Comparison of ENCODE assay signal across 32 mouse cellular contexts in genomic region chr5:122414351-122414750, GRCm38 (mm10).
"Had no signal": no experiment of that assay in that cellular context is flagged by ENCODE, and none has a peak within 500 bp of the region (broad histone marks: within the 10 kb centered on the region; RNA-seq: fewer than 3 reads in every experiment).

No protein-coding gene starts in this region.

- ATAC-seq: liver, embryonic 12.5 days; liver, postnatal 0 days; lung, postnatal 0 days; midbrain, embryonic 13.5 days; midbrain, embryonic 15.5 days; midbrain, embryonic 16.5 days had no signal

- H3K4me3 ChIP-seq: limb, embryonic 10.5 days; limb, embryonic 12.5 days; limb, embryonic 13.5 days; limb, embryonic 15.5 days; liver, embryonic 12.5 days; liver, embryonic 13.5 days; liver, embryonic 15.5 days; lung, embryonic 15.5 days; megakaryocyte, embryonic 14.5 days; midbrain, embryonic 10.5 days; midbrain, embryonic 12.5 days; midbrain, embryonic 13.5 days; midbrain, embryonic 15.5 days; myocyte; neural tube, embryonic 12.5 days had no signal

- H3K27ac ChIP-seq: limb, embryonic 10.5 days; limb, embryonic 12.5 days; limb, embryonic 13.5 days; limb, embryonic 15.5 days; liver, embryonic 12.5 days; liver, embryonic 13.5 days; liver, embryonic 14.5 days; liver, embryonic 15.5 days; lung, embryonic 15.5 days; macrophage; midbrain, embryonic 10.5 days; midbrain, embryonic 12.5 days; midbrain, embryonic 13.5 days; midbrain, embryonic 15.5 days; neural tube, embryonic 12.5 days had no signal

- H3K4me1 ChIP-seq: limb, embryonic 10.5 days; limb, embryonic 12.5 days; limb, embryonic 13.5 days; limb, embryonic 15.5 days; liver, embryonic 15.5 days; midbrain, embryonic 10.5 days; midbrain, embryonic 12.5 days; midbrain, embryonic 13.5 days; midbrain, embryonic 15.5 days; neural tube, embryonic 12.5 days had no signal

- H3K27me3 ChIP-seq: limb, embryonic 12.5 days; limb, embryonic 13.5 days; limb, embryonic 15.5 days; liver, embryonic 12.5 days; liver, embryonic 13.5 days; liver, embryonic 15.5 days; lung, embryonic 15.5 days; megakaryocyte, embryonic 14.5 days; midbrain, embryonic 12.5 days; midbrain, embryonic 13.5 days; midbrain, embryonic 15.5 days; neural tube, embryonic 12.5 days had no signal

- H3K36me3 ChIP-seq: midbrain, embryonic 15.5 days had no signal

- H3K9ac ChIP-seq: limb, embryonic 12.5 days; limb, embryonic 13.5 days; limb, embryonic 15.5 days; liver, embryonic 12.5 days; liver, embryonic 13.5 days; liver, embryonic 14.5 days; liver, embryonic 15.5 days; liver, postnatal 0 days; lung, embryonic 14.5 days; lung, embryonic 15.5 days; midbrain, embryonic 12.5 days; midbrain, embryonic 13.5 days; midbrain, embryonic 15.5 days; neural tube, embryonic 12.5 days had no signal

- DNase-seq: left cerebral cortex, postnatal 4 days; liver; liver, embryonic 13.5 days; liver, postnatal 0 days; lung, adult 18-20 months; lung, adult 2 months; lung, embryonic 14.5 days; lung, postnatal 10 days; lung, postnatal 14 days; lung, postnatal 36 days; lung, postnatal 4 days; midbrain, embryonic 14.5 days had no signal

- H3K4me2 ChIP-seq: limb, embryonic 12.5 days; limb, embryonic 13.5 days; limb, embryonic 15.5 days; liver, embryonic 11.5 days; liver, embryonic 12.5 days; liver, embryonic 13.5 days; liver, embryonic 15.5 days; lung, embryonic 14.5 days; lung, embryonic 15.5 days; midbrain, embryonic 11.5 days; midbrain, embryonic 12.5 days; midbrain, embryonic 13.5 days; midbrain, embryonic 15.5 days; neural tube, embryonic 12.5 days had no signal

- H3K9me3 ChIP-seq: limb, embryonic 10.5 days; limb, embryonic 12.5 days; limb, embryonic 13.5 days; limb, embryonic 15.5 days; liver, embryonic 12.5 days; liver, embryonic 13.5 days; liver, embryonic 15.5 days; lung, embryonic 15.5 days; midbrain, embryonic 12.5 days; midbrain, embryonic 13.5 days; midbrain, embryonic 15.5 days; neural tube, embryonic 12.5 days had no signal
